8 mouse cellular contexts compared by ENCODE assay signal in the genomic region with DNA sequence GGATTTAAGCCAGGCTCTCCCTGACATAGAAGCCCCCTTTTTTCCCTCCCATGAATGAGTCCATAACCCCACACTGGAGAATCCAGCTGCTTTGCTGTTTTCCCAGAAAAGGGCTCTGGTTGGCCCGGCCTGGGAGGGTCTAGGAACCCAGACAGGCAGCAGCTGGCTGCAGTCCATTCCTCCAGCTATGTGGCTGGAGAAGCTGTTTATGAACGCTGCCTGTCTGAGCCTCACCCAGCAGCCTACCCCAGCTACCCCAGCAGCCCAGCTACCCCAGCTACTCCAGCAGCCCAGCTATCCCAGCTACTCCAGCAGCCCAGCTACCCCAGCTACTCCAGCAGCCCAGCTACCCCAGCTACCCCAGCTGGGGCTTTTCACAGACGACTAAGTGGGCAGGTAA. TPM values are rescaled to one million over a fixed set of nuclear protein-coding genes. Genes with fewer than 3 reads are reported as not detected.
DNase-seq lines count a peak whose midpoint lies in the region; ATAC-seq and TF ChIP-seq lines count a peak whose summit lies in the region.

A gene (plus strand): TSS at position 171 of the 400 bp plus-strand sequence.

- ATAC-seq in heart, postnatal 0 days (ENCODE audit: insufficient read depth, low read depth) = 0 out of 2 replicates have a peak, but pooled peaks have one; percentile 46
- ATAC-seq in midbrain, embryonic 12.5 days (ENCODE audit: low FRiP score, low read depth) = no peak

- no peaks in the 10 kb centered on the region for H3K36me3 ChIP-seq in ES-E14 (ENCODE audit: control insufficient read depth, insufficient read depth, low read length, poor library complexity, severe bottlenecking)
- no peaks in the 10 kb centered on the region for H3K36me3 ChIP-seq in heart, postnatal 0 days (replicated peaks; ENCODE audit: control insufficient read depth, insufficient read depth, low read length)
- no peaks in the 10 kb centered on the region for H3K36me3 ChIP-seq in midbrain, embryonic 12.5 days

- TF ChIP-seq CTCF in heart, postnatal 0 days (IDR thresholded peaks at IDR 0.05; ENCODE audit: low read depth) = no peak

- peaks cover 0 to 4% of the 10 kb centered on the region in 2 experiments; a peak in 1 of 4 replicates for H3K4me1 ChIP-seq in ES-E14 (ENCODE audit: control insufficient read depth in 2 of 2, insufficient read depth in 2 of 2, low read length in 2 of 2, poor library complexity in 1 of 2)
- peaks cover 32% of the 10 kb centered on the region for H3K4me1 ChIP-seq in heart, postnatal 0 days (ENCODE audit: control insufficient read depth, insufficient read depth)
- H3K4me1 ChIP-seq in midbrain, embryonic 12.5 days = 0 out of 2 replicates have a peak, but pooled peaks cover 5% of the 10 kb centered on the region

- intact Hi-C loops in left cerebral cortex, postnatal 10 days (cut with DNase I) = no loop called here

- no peak within 1 kb of the TSS for H3K9ac ChIP-seq in ES-E14 (ENCODE audit: insufficient read depth, low read depth, low read length, poor library complexity, severe bottlenecking)
- H3K9ac ChIP-seq in heart, postnatal 0 days (replicated peaks; ENCODE audit: low read depth, low read length) = 0 out of 2 replicates have a peak within 1 kb of the TSS, but pooled peaks have one; percentile 8
- H3K9ac ChIP-seq in midbrain, embryonic 12.5 days (replicated peaks) = no peak within 1 kb of the TSS

- peak; percentile 44 for DNase-seq in CD4-positive helper T cell, adult 2 months (ENCODE audit: low read depth, low spot score)
- DNase-seq in ES-E14 (ENCODE audit: low read depth, low spot score) = no peak
- peak; percentile 68 for DNase-seq in fibroblast of lung, adult 2 months (ENCODE audit: low read depth)
- no peak for DNase-seq in heart, postnatal 0 days (ENCODE audit: low spot score)
- DNase-seq in left cerebral cortex, postnatal 10 days (ENCODE audit: extremely low spot score in 1 of 2, low spot score in 2 of 2) = peak in 1 of 2 experiments; percentile 64
- no peak for DNase-seq in right cerebral cortex, postnatal 25 days
- no peak for DNase-seq in cerebellum, postnatal 14 days

- no peaks in the 10 kb centered on the region for H3K27me3 ChIP-seq in heart, postnatal 0 days (ENCODE audit: control insufficient read depth, insufficient read depth, low read length)
- H3K27me3 ChIP-seq in midbrain, embryonic 12.5 days = no peaks in the 10 kb centered on the region

- no peak within 1 kb of the TSS for H3K27ac ChIP-seq in ES-E14 (ENCODE audit: insufficient read depth, low read depth, low read length, poor library complexity, severe bottlenecking)
- H3K27ac ChIP-seq in heart, postnatal 0 days (ENCODE audit: low read depth) = peak within 1 kb of the TSS; percentile 68
- H3K27ac ChIP-seq in midbrain, embryonic 12.5 days (replicated peaks) = no peak within 1 kb of the TSS

- H3K4me2 ChIP-seq in heart, postnatal 0 days (ENCODE audit: low read depth, low read length) = no peak within 1 kb of the TSS
- no peak within 1 kb of the TSS for H3K4me2 ChIP-seq in midbrain, embryonic 12.5 days (replicated peaks)

- H3K4me3 ChIP-seq in ES-E14 (ENCODE audit: insufficient read depth in 1 of 2, low read depth in 1 of 2, low read length in 2 of 2, poor library complexity in 1 of 2, severe bottlenecking in 1 of 2) = no peak within 1 kb of the TSS
- H3K4me3 ChIP-seq in heart, postnatal 0 days (ENCODE audit: low read depth, low read length) = no peak within 1 kb of the TSS
- no peak within 1 kb of the TSS for H3K4me3 ChIP-seq in midbrain, embryonic 12.5 days

- no peaks in the 10 kb centered on the region for H3K9me3 ChIP-seq in ES-E14 (ENCODE audit: control insufficient read depth, insufficient read depth, low read depth, low read length)
- H3K9me3 ChIP-seq in heart, postnatal 0 days (replicated peaks; ENCODE audit: control insufficient read depth, low read length) = no peaks in the 10 kb centered on the region
- no peaks in the 10 kb centered on the region for H3K9me3 ChIP-seq in midbrain, embryonic 12.5 days

- WGBS in heart, postnatal 0 days = 20% methylated on average over 3 of the region's 3 CpGs
- 66% methylated on average over 3 of the region's 3 CpGs for WGBS in midbrain, embryonic 12.5 days

- in situ Hi-C loops in ES-E14 (cut with MboI; ENCODE audit: low sequenced_read_pairs in 2 of 2, unreplicated experiment in 2 of 2) = no loop called here

- no peak for TF ChIP-seq EP300 in heart, postnatal 0 days (IDR thresholded peaks at IDR 0.05; ENCODE audit: low read depth)

TF ChIP-seq in ES-E14, 5 proteins besides CTCF, POLR2A, EP300 and RAD21:
- TF ChIP-seq ZNF384 (IDR thresholded peaks at IDR 0.05; ENCODE audit: low read depth, low read length) = no peak
- no peak for TF ChIP-seq ZC3H11A (IDR thresholded peaks at IDR 0.05; ENCODE audit: borderline replicate concordance, low read depth, low read length)
- TF ChIP-seq CHD2 (IDR thresholded peaks at IDR 0.05; ENCODE audit: low read depth, low read length) = no peak
- TF ChIP-seq MAFK (IDR thresholded peaks at IDR 0.05; ENCODE audit: insufficient read depth, low read depth, low read length) = no peak
- no peak for TF ChIP-seq HCFC1 (IDR thresholded peaks at IDR 0.05; ENCODE audit: borderline replicate concordance, insufficient read depth, low read length)

RNA-seq across cellular contexts. Expression of the gene that starts here (rescaled TPM):
- total RNA-seq in ES-E14 (2012; rRNA removed) = 8.6 and 13.4 TPM in 2 replicates
- total RNA-seq in heart, postnatal 0 days (2014; rRNA removed; ENCODE audit: low replicate concordance) = 4.2 and 5.5 TPM in 2 replicates
- polyA plus RNA-seq in heart, postnatal 0 days (2015; fragmentation: Nextera tagmentation; extraction: Ambion mirVana) = 28.6 and 34.8 TPM in 2 replicates
- total RNA-seq in left cerebral cortex, postnatal 10 days (2021) = 100 to 1,000 TPM in 1 of 2 experiments, 10 to 100 TPM in 1; 92.7 to 103 TPM
- polyA plus RNA-seq in midbrain, embryonic 12.5 days (2016; fragmentation: Nextera tagmentation; extraction: Ambion mirVana) = 88.7 and 94.2 TPM in 2 replicates

Comparison
In these comparisons a context has a peak if more than half of its experiments do, and no peak if none do; other contexts are left out.
1. DNase-seq: peak in CD4-positive helper T cell, adult 2 months (single experiment) and fibroblast of lung, adult 2 months (single experiment); none in ES-E14 (single experiment), heart, postnatal 0 days (single experiment), right cerebral cortex, postnatal 25 days (single experiment) and cerebellum, postnatal 14 days (0 of 2).